Mouse (Mus musculus) liver, postnatal 0 days (tissue): ENCODE data around the gene Gpr141.

Source experiments
- CTCF ChIP-seq: sonication (generic); IDR thresholded peaks from 2 replicates; pipeline ENCODE4 v1.5.1; 2016; ENCODE audit warnings: antibody characterized with exemption, low read depth
- EP300 ChIP-seq: IDR thresholded peaks from 2 replicates; pipeline ENCODE4 v1.6.1; 2016; ENCODE audit warnings: antibody characterized with exemption, low read depth, mild to moderate bottlenecking

DNA sequence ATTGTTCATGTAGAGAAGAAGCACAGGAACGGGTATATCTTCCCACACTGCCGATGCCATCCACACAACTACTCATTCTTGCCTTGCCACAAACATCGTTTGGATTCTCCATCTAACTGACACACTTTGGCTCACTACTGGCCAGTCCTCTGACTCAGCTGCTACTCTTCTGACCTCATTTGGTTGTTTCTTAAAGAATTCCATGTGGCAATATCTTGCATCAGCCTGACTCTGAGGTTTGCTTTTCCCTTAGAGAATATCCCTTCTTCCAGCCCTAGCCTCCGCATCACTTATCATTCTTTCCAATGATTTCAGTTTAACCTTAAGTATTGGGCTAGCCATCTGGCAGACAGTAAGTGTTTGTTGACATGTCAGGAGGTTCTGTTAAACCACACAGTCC is 59.8 kb downstream of the Gpr141 start:
- TF ChIP-seq CTCF = no peak
- no peak for TF ChIP-seq EP300
